Mouse (Mus musculus) layer of hippocampus, adult 2 months (tissue): ENCODE measurements around the gene Gtf3a. TPM values are rescaled to one million over a fixed set of nuclear protein-coding genes. Genes with fewer than 3 reads are reported as not detected.

Source experiments
- DNase-seq, 2 experiments: peaks; one replicate each; pipeline ENCODE4 v3.0.0; 2022; ENCODE audit warnings: low spot score in 2 of 2
- H3K27ac ChIP-seq: fragments of 200-600 bp; 2 replicates; pipeline ENCODE4 v1.8.1; 2022
- H3K4me3 ChIP-seq: fragments of 200-600 bp; 2 replicates; pipeline ENCODE4 v1.8.1; 2022; ENCODE audit warnings: mild to moderate bottlenecking
- CTCF ChIP-seq: fragments of 200-600 bp; conservative IDR thresholded peaks from 2 replicates; pipeline ENCODE4 v1.8.1; 2022; ENCODE audit warnings: antibody characterized with exemption, mild to moderate bottlenecking, moderate library complexity
- total RNA-seq, 2 experiments: library from RNA; stranded (reverse); gene quantifications; 2 replicates each; pipeline ENCODE4 v1.2.3; 2021

Gtf3a gene
- total RNA-seq, 2 experiments from 2014 or later = 23.3 to 24.7 TPM

GRCm38 (mm10) chr5:146942965-146943364 lies 5.5 kb upstream of the Gtf3a start:
- DNase-seq = no peak
- H3K4me3 ChIP-seq = no peak overlapping the region
- TF ChIP-seq CTCF = no peak
- H3K27ac ChIP-seq = no peak overlapping the region

DNA sequence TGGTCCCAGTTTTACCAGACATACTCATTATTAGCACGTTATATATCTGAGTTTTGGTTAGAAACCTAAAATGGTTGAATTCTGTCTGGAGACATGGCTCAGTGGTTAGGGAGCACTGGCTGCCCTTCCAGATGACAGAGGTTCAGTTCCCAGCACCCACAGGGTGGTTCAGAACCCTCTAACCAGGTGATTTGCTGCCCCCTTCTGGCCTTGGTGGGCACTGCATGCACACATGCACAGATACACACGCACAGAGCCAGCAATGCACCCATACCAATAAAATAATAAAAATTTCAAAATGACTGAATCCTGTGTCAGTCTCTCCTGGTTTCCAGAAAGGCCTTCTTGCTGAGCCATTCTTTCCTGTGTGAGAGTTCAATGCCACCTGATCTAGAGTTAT lies 3.9 kb upstream of the Gtf3a start:
- Histone ChIP-seq H3K27ac (no peak overlapping the region), H3K4me3 (no peak overlapping the region)
- no peak for DNase-seq
- TF ChIP-seq CTCF = peak; percentile 57

GRCm38 (mm10) chr5:146946682-146947081 lies 1.8 kb upstream of the Gtf3a start:
- no peak for TF ChIP-seq CTCF
- H3K27ac ChIP-seq = no peak overlapping the region
- no peak overlapping the region for H3K4me3 ChIP-seq
- DNase-seq = no peak

GRCm38 (mm10) chr5:146947497-146947896 lies 960 bp upstream of the Gtf3a start:
- no peak for DNase-seq
- no peak overlapping the region for H3K4me3 ChIP-seq
- no peak overlapping the region for H3K27ac ChIP-seq
- no peak for TF ChIP-seq CTCF

DNA sequence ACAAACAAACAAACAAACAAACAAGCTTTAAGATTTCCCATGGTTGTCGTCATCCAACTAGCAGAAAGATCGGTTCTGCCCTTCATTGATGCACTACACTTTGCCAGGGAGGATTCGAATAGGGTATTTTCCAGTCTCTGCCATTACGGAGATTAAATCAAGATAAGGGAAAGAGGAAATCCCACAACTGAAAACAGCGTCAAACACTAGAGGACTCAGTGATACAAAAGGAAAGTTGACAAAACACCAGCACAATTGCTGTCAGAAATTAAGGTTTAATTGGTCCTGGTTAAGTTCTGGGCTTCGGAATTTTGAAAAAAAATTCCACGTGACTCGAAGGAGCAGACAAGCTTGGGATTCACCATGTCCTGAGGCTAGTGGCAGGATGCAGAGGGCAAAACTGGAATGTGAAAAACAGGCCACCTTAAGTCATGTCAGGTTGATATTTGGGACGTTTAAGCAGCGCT lies 383 bp upstream of the Gtf3a start:
- H3K4me3 ChIP-seq = peak overlapping the region; percentile 62
- no peak for DNase-seq
- no peak for TF ChIP-seq CTCF
- H3K27ac ChIP-seq = peak overlapping the region; percentile 89

DNA sequence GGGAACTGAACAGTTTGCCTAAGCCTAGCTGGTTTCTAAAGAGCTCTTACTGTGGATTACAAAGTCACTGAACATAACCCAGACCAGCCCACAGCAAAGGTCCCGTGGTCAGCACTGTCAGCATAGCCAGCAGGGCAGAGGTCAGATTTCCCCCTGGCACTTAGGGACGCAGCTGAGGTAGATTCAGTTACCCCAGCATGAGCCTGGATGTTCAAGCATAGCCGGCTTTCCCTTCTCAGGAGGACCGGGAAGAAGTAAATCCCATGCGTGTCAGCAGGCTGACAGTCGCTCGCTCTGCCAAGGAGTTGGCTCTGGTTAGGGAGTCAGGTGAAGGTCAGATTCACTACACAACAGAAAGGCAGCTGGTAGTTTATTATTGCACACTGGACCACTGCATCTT lies 6.1 kb downstream of the Gtf3a start:
- TF ChIP-seq CTCF = no peak
- H3K4me3 ChIP-seq = no peak overlapping the region
- DNase-seq = no peak
- H3K27ac ChIP-seq = peak overlapping the region; percentile 36; the same call in 1 of the 2 replicates

DNA sequence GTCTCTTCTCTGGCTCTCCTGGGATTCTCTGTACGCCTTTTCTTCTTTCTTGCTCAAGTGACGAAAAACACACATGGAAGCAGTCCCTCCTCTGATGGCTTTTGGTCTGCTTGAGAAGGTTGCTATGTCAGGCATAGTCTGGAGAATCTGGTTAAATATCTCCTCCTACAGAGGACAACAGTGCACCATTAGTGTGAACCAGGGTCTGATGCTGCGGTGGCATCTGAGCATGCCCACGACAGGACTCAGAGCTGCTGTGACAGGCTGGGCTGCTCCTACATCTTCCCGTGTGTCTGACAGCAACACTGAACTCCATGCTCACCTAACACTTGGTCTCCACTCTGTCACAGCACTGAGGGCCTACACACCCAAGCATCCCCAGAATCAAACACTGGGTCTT lies 7.2 kb downstream of the Gtf3a start:
- Histone ChIP-seq H3K27ac (no peak overlapping the region), H3K4me3 (no peak overlapping the region)
- DNase-seq = no peak
- no peak for TF ChIP-seq CTCF

DNA sequence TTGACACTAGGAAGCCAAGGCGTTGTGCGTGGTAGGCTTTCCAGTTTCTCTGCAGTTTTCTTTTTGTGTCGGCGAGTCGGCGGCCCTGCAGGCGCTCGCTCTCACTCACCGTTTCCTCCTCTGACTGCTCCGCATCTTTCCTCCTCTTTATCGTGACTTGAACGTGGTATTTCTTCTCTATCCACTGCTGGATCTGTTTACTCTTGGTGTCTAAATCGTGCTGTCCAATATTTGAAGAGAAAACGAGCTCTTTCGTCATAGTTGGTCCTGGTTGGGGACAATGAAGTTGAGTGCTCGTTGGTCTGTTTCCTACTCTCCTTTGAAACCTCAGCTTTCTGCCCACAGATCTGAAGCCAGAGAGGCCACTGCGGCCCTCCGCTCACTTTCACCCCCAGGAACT lies 8.2 kb downstream of the Gtf3a start:
- DNase-seq = no peak
- TF ChIP-seq CTCF = no peak
- no peak overlapping the region for H3K27ac ChIP-seq
- no peak overlapping the region for H3K4me3 ChIP-seq

DNA sequence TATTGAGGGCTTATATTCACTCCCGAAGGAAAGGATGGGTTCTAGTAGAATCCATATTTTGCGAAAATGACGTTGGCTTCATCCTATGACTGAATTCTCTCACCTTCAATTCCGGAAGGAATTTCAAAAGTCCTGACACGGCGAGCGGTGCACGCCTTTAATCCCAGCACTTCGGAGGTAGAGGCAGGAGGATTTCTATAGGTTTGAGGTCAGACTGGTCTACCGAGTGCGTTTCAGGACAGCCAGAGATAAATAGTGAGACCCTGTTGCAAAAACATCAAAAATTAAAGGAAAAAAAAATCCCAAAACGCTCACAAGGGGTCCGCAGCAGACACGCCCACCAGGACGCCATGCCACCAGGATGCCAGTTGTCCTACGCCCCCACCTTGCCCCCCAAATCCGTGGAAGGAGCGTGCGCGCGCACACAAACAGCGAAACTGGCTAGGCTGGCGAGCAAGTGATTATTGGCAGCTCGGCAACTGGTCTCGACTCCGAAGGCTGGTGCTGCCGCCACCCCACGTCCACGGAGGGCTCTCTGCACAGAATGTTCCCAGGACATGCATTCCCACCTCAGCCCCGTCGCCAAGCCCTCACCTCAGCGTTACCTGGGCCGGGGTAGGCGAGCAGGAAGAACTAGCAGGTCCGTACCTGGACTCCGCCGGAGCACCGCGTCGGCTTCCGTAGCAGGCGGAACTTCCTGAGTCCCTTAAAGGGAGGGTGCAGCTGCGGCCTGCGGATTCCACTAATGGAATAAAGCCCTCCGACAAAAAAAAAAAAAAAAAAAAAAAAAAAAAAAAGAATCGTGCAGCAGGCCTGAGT lies 14.9 kb downstream of the Gtf3a start, which contains the start of gene Mtif3:
Gene Mtif3 (minus strand): TSS at position 683 of the 819 bp plus-strand sequence.
- Histone ChIP-seq H3K27ac (peak within 1 kb of the TSS; percentile 88), H3K4me3 (peak within 1 kb of the TSS; percentile 91)
- no peak for TF ChIP-seq CTCF
- peak; percentile 77 to 81 for DNase-seq

DNA sequence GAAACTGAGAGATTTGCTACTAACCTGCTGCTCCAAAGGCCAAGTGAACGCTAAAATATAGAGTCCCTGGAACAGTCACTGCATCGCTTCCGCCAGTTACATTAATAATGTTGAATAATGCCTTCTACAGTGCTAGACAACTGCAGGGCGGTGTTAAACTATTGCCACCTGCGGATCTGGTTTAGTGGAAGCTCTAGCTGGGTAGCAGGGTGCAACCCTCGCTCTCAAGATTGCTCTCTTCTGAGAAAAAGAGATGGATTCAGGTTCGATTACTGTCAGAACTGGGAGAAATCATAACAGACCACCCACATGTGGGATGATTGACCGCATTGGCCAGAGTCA lies 15.5 kb downstream of the Gtf3a start:
- TF ChIP-seq CTCF = no peak
- no peak for DNase-seq
- H3K27ac ChIP-seq = peak overlapping the region; percentile 88
- H3K4me3 ChIP-seq = peak overlapping the region; percentile 91

- Histone ChIP-seq H3K27ac (no peak overlapping the region), H3K4me3 (no peak overlapping the region)
- no peak for TF ChIP-seq CTCF
- no peak for DNase-seq
These were observed 20.4 kb downstream of the Gtf3a start for GRCm38 (mm10) chr5:146968695-146969393.

DNA sequence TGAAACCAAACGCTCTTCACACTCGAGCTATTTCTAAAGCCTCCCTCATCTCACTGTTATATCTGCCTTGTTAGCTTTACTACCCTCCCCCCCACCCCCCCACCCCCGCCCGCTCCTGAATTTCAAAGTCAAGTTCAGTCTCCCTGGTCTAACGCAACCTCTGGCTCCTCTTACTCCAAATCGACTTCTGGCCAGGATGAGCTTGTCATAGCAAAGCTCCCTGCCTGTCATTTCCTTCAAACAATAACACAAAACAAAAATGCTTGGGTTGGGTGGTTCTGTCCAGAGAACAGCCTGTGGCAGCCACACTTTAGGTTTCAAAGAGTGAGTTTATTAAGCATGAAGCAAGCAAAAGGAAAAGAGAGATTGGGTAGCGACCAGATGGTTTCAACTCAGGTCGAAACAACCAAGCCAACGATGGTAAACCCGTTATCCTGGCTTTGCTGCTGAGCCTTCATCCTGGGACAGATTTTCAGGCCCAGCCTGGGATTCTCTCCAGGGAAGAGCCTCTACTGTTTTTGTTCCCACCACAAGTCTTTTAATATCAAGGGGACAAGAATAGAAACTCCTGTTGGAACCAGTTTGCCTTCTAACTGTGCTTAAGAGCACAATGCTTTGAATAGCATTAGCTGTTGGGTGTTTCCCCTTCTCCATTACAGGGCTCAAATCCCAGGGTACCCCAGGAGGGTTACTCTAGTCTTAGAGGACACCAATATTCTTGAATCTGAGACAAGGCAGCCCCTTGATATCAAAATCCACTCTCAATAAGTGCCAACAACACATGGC lies 23.5 kb downstream of the Gtf3a start:
- no peak for DNase-seq
- Histone ChIP-seq H3K4me3 (no peak overlapping the region), H3K27ac (no peak overlapping the region)
- TF ChIP-seq CTCF = no peak

GRCm38 (mm10) chr5:146973353-146973752 lies 24.9 kb downstream of the Gtf3a start:
- Histone ChIP-seq H3K27ac (no peak overlapping the region), H3K4me3 (no peak overlapping the region)
- DNase-seq = no peak
- TF ChIP-seq CTCF = no peak
